Mouse (Mus musculus) C2C12 (cell line): Measurements from ENCODE around the gene Bnip2.

Experiments
- CEBPB ChIP-seq: IDR thresholded peaks from one replicate; pipeline ENCODE4 v1.6.1; 2011; ENCODE audit warnings: low read depth, mild to moderate bottlenecking, control low read depth, moderate library complexity
- CTCF ChIP-seq: IDR thresholded peaks from one replicate; pipeline ENCODE4 v1.5.1; 2011; ENCODE audit not compliant: control insufficient read depth, insufficient read depth, insufficient read length
- MAX ChIP-seq: IDR thresholded peaks from one replicate; pipeline ENCODE4 v1.6.1; 2011; ENCODE audit warnings: mild to moderate bottlenecking, control low read depth
- MYOD1 ChIP-seq: IDR thresholded peaks from one replicate; pipeline ENCODE4 v1.6.1; 2011; ENCODE audit warnings: low read depth; ENCODE audit not compliant: control insufficient read depth, insufficient read length
- MYOG ChIP-seq: IDR thresholded peaks from one replicate; pipeline ENCODE4 v1.6.1; 2011; ENCODE audit not compliant: control insufficient read depth, insufficient read length; ENCODE audit errors: extremely low read depth
- USF1 ChIP-seq: IDR thresholded peaks from one replicate; pipeline ENCODE4 v1.6.1; 2011; ENCODE audit warnings: low read depth, mild to moderate bottlenecking, control low read depth, moderate library complexity

DNA sequence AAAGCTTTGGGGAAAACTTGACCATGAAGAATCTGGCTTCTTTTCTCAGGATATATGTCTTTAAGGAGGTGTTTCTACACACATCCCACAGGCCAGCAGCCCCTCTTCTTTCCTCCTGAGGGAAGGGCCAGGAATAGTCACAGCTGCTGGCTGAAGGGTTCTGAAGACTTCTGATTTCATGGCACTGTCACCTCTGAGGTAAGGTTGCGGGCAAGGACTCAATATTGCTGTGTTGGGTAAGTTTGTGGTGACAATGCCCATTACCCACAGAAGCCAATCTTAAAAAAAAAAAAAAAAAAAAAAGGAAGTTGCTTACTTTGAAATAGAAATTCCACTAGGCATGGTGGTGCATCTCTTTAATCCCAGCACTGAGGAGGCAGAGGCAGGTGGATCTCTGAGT, 42.9 kb downstream of the Bnip2 start:
- TF ChIP-seq MYOD1, result no peak
- TF ChIP-seq CTCF, result no peak
- TF ChIP-seq MAX, result no peak
- TF ChIP-seq MYOG, result no peak
- no peak for TF ChIP-seq CEBPB
- TF ChIP-seq USF1, result no peak
